Mouse (Mus musculus): ENCODE results near the gene Ptges3.
"Not testable (repeated sequence)": the region's sequence is repeated elsewhere in the genome, so short reads cannot be mapped to it uniquely, and the experiment has no call there.

Gene Ptges3

GRCm38 (mm10) chr10:128059207-128059981, 640 bp downstream of the Ptges3 start:
- peak; percentile 52 for DNase-seq

DNA sequence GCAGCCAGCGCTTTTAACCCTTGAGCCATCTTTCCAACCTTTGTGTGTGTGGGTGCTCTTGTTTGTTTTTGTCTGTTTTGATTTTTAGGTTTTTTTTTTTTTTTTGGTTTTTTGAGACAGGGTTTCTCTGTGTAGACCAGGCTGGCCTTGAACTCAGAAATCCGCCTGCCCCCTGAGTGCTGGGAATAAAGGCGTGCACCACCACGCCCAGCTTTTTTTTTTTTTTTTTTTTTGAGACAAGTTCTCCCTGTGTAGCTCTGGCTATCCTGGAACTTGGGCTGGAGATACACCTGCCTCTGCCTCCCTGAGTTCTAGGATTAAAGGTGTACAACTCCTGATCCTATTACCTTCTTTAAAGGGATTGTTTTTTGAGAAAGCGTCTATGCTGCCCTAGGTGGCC, 2.4 kb downstream of the Ptges3 start:
- DNase-seq = no peak

- no peak for DNase-seq
Measured at GRCm38 (mm10) chr10:128062221-128062989, 3.7 kb downstream of the Ptges3 start.

DNA sequence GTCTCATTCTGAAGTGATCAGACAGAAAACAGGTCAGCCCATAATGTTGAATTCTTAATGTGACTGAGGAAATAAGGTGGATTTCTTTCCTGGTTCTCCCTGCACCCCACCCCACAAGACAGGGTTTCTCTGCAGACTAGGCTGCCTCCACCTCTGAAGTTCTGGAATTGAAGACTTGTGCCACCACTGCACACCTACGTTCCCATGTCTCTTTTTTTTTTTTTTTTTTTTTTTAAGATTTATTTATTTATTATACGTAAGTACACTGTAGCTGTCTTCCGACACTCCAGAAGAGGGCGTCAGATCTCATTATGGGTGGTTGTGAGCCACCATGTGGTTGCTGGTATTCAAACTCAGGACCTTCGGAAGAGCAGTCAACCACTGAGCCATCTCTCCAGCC, 7.3 kb downstream of the Ptges3 start:
- no peak for DNase-seq

GRCm38 (mm10) chr10:128069201-128069600, 10.4 kb downstream of the Ptges3 start:
- no peak for DNase-seq

GRCm38 (mm10) chr10:128070432-128070831, 11.7 kb downstream of the Ptges3 start:
- not testable (repeated sequence) for DNase-seq

- DNase-seq = not testable (repeated sequence)
Measured at GRCm38 (mm10) chr10:128078269-128078668, 19.5 kb downstream of the Ptges3 start.

GRCm38 (mm10) chr10:128080496-128080895, 21.7 kb downstream of the Ptges3 start:
- no peak for DNase-seq

GRCm38 (mm10) chr10:128081807-128082476, 23.2 kb downstream of the Ptges3 start:
- DNase-seq = no peak

DNA sequence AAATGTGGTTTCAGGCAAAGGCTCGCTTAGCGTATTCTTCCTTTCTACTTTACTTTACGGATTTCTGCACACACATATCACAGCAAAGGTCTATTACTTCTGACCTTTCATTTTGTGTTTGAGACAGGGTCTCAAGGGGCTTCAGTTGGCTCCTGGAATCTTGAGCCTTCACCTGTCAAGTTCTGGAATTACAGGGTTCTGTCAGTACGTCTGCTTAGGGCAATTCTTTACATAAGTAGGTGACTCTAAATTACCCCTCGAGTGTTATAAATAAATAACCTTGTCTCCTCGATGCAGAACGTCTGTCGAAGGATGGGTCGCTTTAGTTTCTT, 23.7 kb downstream of the Ptges3 start:
- no peak for DNase-seq

GRCm38 (mm10) chr10:128082880-128083421, 24.2 kb downstream of the Ptges3 start, which contains the start of gene Atp5b:
Gene Atp5b, plus strand, starts transcription at chr10:128083273.
- peak; percentile 99 for DNase-seq

GRCm38 (mm10) chr10:128083688-128084087, 24.9 kb downstream of the Ptges3 start:
- peak; percentile 28 for DNase-seq

DNA sequence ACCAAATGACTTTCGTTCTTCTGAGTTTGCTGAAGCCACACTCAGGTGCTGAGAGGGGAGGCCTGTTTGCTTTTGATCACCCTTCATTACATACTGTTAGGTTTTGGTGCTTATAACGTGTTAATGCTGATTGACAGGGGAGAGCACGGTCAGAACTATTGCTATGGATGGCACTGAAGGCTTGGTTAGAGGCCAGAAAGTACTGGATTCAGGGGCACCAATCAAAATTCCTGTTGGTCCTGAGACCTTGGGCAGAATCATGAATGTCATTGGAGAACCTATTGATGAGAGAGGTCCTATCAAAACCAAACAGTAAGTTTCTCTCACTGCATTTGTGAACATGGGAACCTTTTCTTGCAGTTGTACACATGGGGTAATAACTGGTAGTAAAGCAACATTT, 25.4 kb downstream of the Ptges3 start:
- DNase-seq = no peak

GRCm38 (mm10) chr10:128086391-128086790, 27.6 kb downstream of the Ptges3 start:
- DNase-seq = no peak

DNA sequence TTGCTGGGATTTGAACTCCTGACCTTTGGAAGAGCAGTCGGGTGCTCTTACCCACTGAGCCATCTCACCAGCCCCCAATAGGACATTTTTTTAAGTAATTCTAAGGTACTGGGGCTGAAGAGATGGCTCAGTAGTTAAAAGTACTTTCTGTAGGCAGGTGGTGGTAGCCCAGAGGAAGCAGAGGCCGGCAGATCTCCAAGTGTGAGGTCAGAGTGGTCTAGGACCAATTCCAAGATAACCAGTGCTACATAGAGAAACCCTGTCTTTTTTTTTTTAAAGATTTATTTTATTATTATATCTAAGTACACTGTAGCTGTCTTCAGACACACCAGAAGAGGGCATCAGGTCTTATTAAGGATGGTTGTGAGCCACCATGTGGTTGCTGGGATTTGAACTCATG, 28.5 kb downstream of the Ptges3 start:
- not testable (repeated sequence) for DNase-seq

- no peak for DNase-seq
Measured at GRCm38 (mm10) chr10:128088181-128088580, 29.4 kb downstream of the Ptges3 start.

GRCm38 (mm10) chr10:128089842-128090241, 31.1 kb downstream of the Ptges3 start:
- no peak for DNase-seq

DNA sequence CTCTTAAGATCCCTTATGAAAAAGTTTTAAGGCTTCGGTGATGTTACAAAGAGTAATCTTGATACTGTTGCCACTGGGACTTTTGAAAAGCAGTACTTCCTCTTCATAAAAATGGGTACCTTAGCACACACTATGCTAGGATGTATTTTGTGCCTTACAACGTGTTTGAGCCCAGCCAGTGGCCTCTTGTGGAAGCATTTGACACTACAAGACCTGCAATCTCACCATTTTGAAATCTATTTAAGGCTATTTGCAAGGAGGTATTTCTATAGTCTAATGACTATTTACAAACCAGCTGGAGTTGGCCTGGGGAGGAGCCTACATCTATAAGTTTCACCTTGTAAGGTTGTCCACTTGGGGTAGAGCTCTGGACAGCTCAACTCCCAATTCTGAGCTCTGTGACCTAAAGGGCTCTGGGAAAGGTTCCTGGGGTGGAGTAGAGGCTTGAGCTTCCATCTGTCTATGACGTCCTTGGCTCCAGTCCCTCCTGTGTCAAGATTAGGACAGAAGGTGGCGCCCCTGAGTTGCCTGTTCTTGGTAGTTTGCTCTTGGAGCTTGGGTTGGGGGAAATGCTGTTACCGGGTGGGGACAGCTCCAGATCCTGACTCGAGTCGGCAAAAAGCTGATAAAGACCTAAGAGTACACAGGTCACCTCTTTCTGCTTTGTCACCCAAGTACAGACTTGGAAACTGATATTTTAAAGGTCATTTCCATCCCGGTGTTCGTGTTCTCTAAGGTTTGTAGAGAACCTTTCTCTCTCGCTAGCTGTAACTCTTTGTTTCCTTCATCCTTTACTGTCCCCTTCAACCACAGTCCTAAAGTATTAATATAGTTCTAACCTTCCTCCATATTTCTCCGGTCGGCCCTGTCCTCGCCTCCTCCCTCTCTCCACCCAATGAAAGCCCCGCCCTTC, 32.2 kb downstream of the Ptges3 start:
- DNase-seq = peak; percentile 83

GRCm38 (mm10) chr10:128091564-128092505, 33.1 kb downstream of the Ptges3 start, which contains the start of gene Baz2a:
Gene Baz2a, plus strand, starts transcription at chr10:128091577.
- DNase-seq = peak; percentile 44

GRCm38 (mm10) chr10:128092506-128093495, 34.0 kb downstream of the Ptges3 start:
- DNase-seq = peak; percentile 67
